Mouse (Mus musculus): ENCODE results near the gene Iqsec1. TPM values are rescaled to one million over a fixed set of nuclear protein-coding genes. Genes with fewer than 3 reads are reported as not detected.

Gene Iqsec1
- polyA plus RNA-seq, 1 experiment, result 41.7 TPM

GRCm38 (mm10) chr6:90688742-90689141, 299.7 kb downstream of the Iqsec1 start:
- Histone ChIP-seq H3K36me3 (ENCODE audit: control insufficient read depth, insufficient read depth, low read length, poor library complexity, severe bottlenecking) (peaks cover 9% of the 10 kb centered on the region), H3K27ac (ENCODE audit: insufficient read depth, low read length) (no peak overlapping the region), H3K4me1 (ENCODE audit: control insufficient read depth, insufficient read depth, low read length) (no peaks in the 10 kb centered on the region), H3K9ac (ENCODE audit: low read depth, poor library complexity, severe bottlenecking) (no peak overlapping the region), H3K27me3 (ENCODE audit: control insufficient read depth, insufficient read depth, low read length, poor library complexity, severe bottlenecking) (no peaks in the 10 kb centered on the region), H3K4me3 (ENCODE audit: low read depth, low read length) (no peak overlapping the region), H3K9me3 (replicated peaks; ENCODE audit: control insufficient read depth, insufficient read depth, low read length, poor library complexity, severe bottlenecking) (no peaks in the 10 kb centered on the region)
- TF ChIP-seq POLR2A (IDR thresholded peaks at IDR 0.05; ENCODE audit: insufficient read depth, low read length) (no peak), EP300 (IDR thresholded peaks at IDR 0.05; ENCODE audit: insufficient read depth, low read depth, low read length) (no peak), CTCF (IDR thresholded peaks at IDR 0.05; ENCODE audit: low read depth, low read length) (no peak)

- Histone ChIP-seq H3K27me3 (ENCODE audit: control insufficient read depth, insufficient read depth, low read length, poor library complexity, severe bottlenecking) (no peaks in the 10 kb centered on the region), H3K9ac (ENCODE audit: low read depth, poor library complexity, severe bottlenecking) (no peak overlapping the region), H3K36me3 (ENCODE audit: control insufficient read depth, insufficient read depth, low read length, poor library complexity, severe bottlenecking) (peaks cover 9% of the 10 kb centered on the region), H3K9me3 (replicated peaks; ENCODE audit: control insufficient read depth, insufficient read depth, low read length, poor library complexity, severe bottlenecking) (no peaks in the 10 kb centered on the region), H3K27ac (ENCODE audit: insufficient read depth, low read length) (no peak overlapping the region), H3K4me3 (ENCODE audit: low read depth, low read length) (no peak overlapping the region), H3K4me1 (ENCODE audit: control insufficient read depth, insufficient read depth, low read length) (no peaks in the 10 kb centered on the region)
- TF ChIP-seq CTCF (IDR thresholded peaks at IDR 0.05; ENCODE audit: low read depth, low read length), result no peak
- TF ChIP-seq POLR2A (IDR thresholded peaks at IDR 0.05; ENCODE audit: insufficient read depth, low read length), result no peak
- no peak for TF ChIP-seq EP300 (IDR thresholded peaks at IDR 0.05; ENCODE audit: insufficient read depth, low read depth, low read length)
Observed at GRCm38 (mm10) chr6:90688003-90688402, 300.5 kb downstream of the Iqsec1 start.

GRCm38 (mm10) chr6:90686812-90687211, 301.7 kb downstream of the Iqsec1 start:
- TF ChIP-seq POLR2A (IDR thresholded peaks at IDR 0.05; ENCODE audit: insufficient read depth, low read length) (no peak), EP300 (IDR thresholded peaks at IDR 0.05; ENCODE audit: insufficient read depth, low read depth, low read length) (no peak), CTCF (IDR thresholded peaks at IDR 0.05; ENCODE audit: low read depth, low read length) (no peak)
- Histone ChIP-seq H3K27me3 (ENCODE audit: control insufficient read depth, insufficient read depth, low read length, poor library complexity, severe bottlenecking) (no peaks in the 10 kb centered on the region), H3K4me1 (ENCODE audit: control insufficient read depth, insufficient read depth, low read length) (no peaks in the 10 kb centered on the region), H3K36me3 (ENCODE audit: control insufficient read depth, insufficient read depth, low read length, poor library complexity, severe bottlenecking) (peaks cover 9% of the 10 kb centered on the region), H3K9ac (ENCODE audit: low read depth, poor library complexity, severe bottlenecking) (no peak overlapping the region), H3K27ac (ENCODE audit: insufficient read depth, low read length) (no peak overlapping the region), H3K9me3 (replicated peaks; ENCODE audit: control insufficient read depth, insufficient read depth, low read length, poor library complexity, severe bottlenecking) (no peaks in the 10 kb centered on the region), H3K4me3 (ENCODE audit: low read depth, low read length) (no peak overlapping the region)

- no peaks in the 10 kb centered on the region for H3K36me3 ChIP-seq (ENCODE audit: control insufficient read depth, insufficient read depth, low read length, poor library complexity, severe bottlenecking)
Observed at GRCm38 (mm10) chr6:90683831-90684532, 304.5 kb downstream of the Iqsec1 start.

GRCm38 (mm10) chr6:90680401-90680800, 308.1 kb downstream of the Iqsec1 start:
- H3K9ac ChIP-seq (ENCODE audit: low read depth, poor library complexity, severe bottlenecking), result no peak overlapping the region
- no peaks in the 10 kb centered on the region for H3K36me3 ChIP-seq (ENCODE audit: control insufficient read depth, insufficient read depth, low read length, poor library complexity, severe bottlenecking)
- H3K4me1 ChIP-seq (ENCODE audit: control insufficient read depth, insufficient read depth, low read length), result no peaks in the 10 kb centered on the region
- no peak overlapping the region for H3K27ac ChIP-seq (ENCODE audit: insufficient read depth, low read length)
- no peaks in the 10 kb centered on the region for H3K9me3 ChIP-seq (replicated peaks; ENCODE audit: control insufficient read depth, insufficient read depth, low read length, poor library complexity, severe bottlenecking)
- H3K27me3 ChIP-seq (ENCODE audit: control insufficient read depth, insufficient read depth, low read length, poor library complexity, severe bottlenecking), result no peaks in the 10 kb centered on the region
- no peak overlapping the region for H3K4me3 ChIP-seq (ENCODE audit: low read depth, low read length)
- TF ChIP-seq CTCF (IDR thresholded peaks at IDR 0.05; ENCODE audit: low read depth, low read length), result no peak
- TF ChIP-seq POLR2A (IDR thresholded peaks at IDR 0.05; ENCODE audit: insufficient read depth, low read length), result no peak
- no peak for TF ChIP-seq EP300 (IDR thresholded peaks at IDR 0.05; ENCODE audit: insufficient read depth, low read depth, low read length)

More at GRCm38 (mm10) chr6:90683831-90684532, 304.5 kb downstream of the Iqsec1 start:
- TF ChIP-seq CTCF (IDR thresholded peaks at IDR 0.05; ENCODE audit: low read depth, low read length) (no peak), EP300 (IDR thresholded peaks at IDR 0.05; ENCODE audit: insufficient read depth, low read depth, low read length) (no peak), POLR2A (IDR thresholded peaks at IDR 0.05; ENCODE audit: insufficient read depth, low read length) (no peak)
- Histone ChIP-seq H3K9me3 (replicated peaks; ENCODE audit: control insufficient read depth, insufficient read depth, low read length, poor library complexity, severe bottlenecking) (no peaks in the 10 kb centered on the region), H3K4me3 (ENCODE audit: low read depth, low read length) (no peak overlapping the region), H3K27ac (ENCODE audit: insufficient read depth, low read length) (no peak overlapping the region), H3K27me3 (ENCODE audit: control insufficient read depth, insufficient read depth, low read length, poor library complexity, severe bottlenecking) (no peaks in the 10 kb centered on the region), H3K9ac (ENCODE audit: low read depth, poor library complexity, severe bottlenecking) (no peak overlapping the region), H3K4me1 (ENCODE audit: control insufficient read depth, insufficient read depth, low read length) (no peaks in the 10 kb centered on the region)

- Histone ChIP-seq H3K27me3 (ENCODE audit: control insufficient read depth, insufficient read depth, low read length, poor library complexity, severe bottlenecking) (no peaks in the 10 kb centered on the region), H3K36me3 (ENCODE audit: control insufficient read depth, insufficient read depth, low read length, poor library complexity, severe bottlenecking) (no peaks in the 10 kb centered on the region), H3K27ac (ENCODE audit: insufficient read depth, low read length) (no peak overlapping the region), H3K9ac (ENCODE audit: low read depth, poor library complexity, severe bottlenecking) (no peak overlapping the region), H3K9me3 (replicated peaks; ENCODE audit: control insufficient read depth, insufficient read depth, low read length, poor library complexity, severe bottlenecking) (no peaks in the 10 kb centered on the region), H3K4me3 (ENCODE audit: low read depth, low read length) (no peak overlapping the region), H3K4me1 (ENCODE audit: control insufficient read depth, insufficient read depth, low read length) (no peaks in the 10 kb centered on the region)
- no peak for TF ChIP-seq POLR2A (IDR thresholded peaks at IDR 0.05; ENCODE audit: insufficient read depth, low read length)
- TF ChIP-seq CTCF (IDR thresholded peaks at IDR 0.05; ENCODE audit: low read depth, low read length), result no peak
- TF ChIP-seq EP300 (IDR thresholded peaks at IDR 0.05; ENCODE audit: insufficient read depth, low read depth, low read length), result no peak
Observed at GRCm38 (mm10) chr6:90678759-90679158, 309.7 kb downstream of the Iqsec1 start.
